Mouse (Mus musculus) small intestine, adult 2 months (tissue): ENCODE measurements around the gene Med26. TPM values are rescaled to one million over a fixed set of nuclear protein-coding genes. Genes with fewer than 3 reads are reported as not detected.

Experiments
- H3K27ac ChIP-seq: fragments of 200-500 bp; 2 replicates; pipeline ENCODE4 v1.5.1; 2012; ENCODE audit warnings: low read depth, low read length, control low read depth, inconsistent platforms; ENCODE audit not compliant: insufficient read depth
- H3K27me3 ChIP-seq: fragments of 200-500 bp; 2 replicates; pipeline ENCODE4 v1.6.1; 2012; ENCODE audit warnings: mild to moderate bottlenecking, moderate library complexity, low read length, inconsistent platforms; ENCODE audit not compliant: control insufficient read depth, insufficient read depth
- H3K36me3 ChIP-seq: fragments of 200-500 bp; 2 replicates; pipeline ENCODE4 v1.6.1; 2012; ENCODE audit warnings: mild to moderate bottlenecking, low read length, control low read depth, inconsistent platforms; ENCODE audit not compliant: control insufficient read depth, insufficient read depth
- H3K4me1 ChIP-seq: fragments of 200-500 bp; 2 replicates; pipeline ENCODE4 v1.6.1; 2012; ENCODE audit warnings: low read length, inconsistent platforms, mixed read lengths; ENCODE audit not compliant: control insufficient read depth, insufficient read depth, insufficient read length
- H3K4me3 ChIP-seq: fragments of 200-500 bp; 2 replicates; pipeline ENCODE4 v1.5.1; 2012; ENCODE audit warnings: low read depth, mild to moderate bottlenecking, control low read depth, inconsistent platforms, low read length, moderate library complexity
- CTCF ChIP-seq: fragments of 200-500 bp; IDR thresholded peaks from 2 replicates; pipeline ENCODE4 v1.5.1; 2012; ENCODE audit warnings: low read depth, mild to moderate bottlenecking, control low read depth, inconsistent platforms, low read length, moderate library complexity, mixed read lengths; ENCODE audit not compliant: insufficient replicate concordance, insufficient read length; ENCODE audit errors: extremely low read depth
- POLR2A ChIP-seq: fragments of 200-500 bp; IDR thresholded peaks from 2 replicates; pipeline ENCODE4 v1.6.1; 2012; ENCODE audit warnings: low read depth, mild to moderate bottlenecking, control low read depth, inconsistent platforms, low read length, moderate library complexity
- WGBS: fragments of 180-500 bp; shearing (Covaris S2); methylation state at CpG from one replicate; pipeline ENCODE4 v1.1.7; 2018; 5-methylcytosine and 5-hydroxymethylcytosine counted together
- polyA plus RNA-seq: library from polyadenylated mRNA; depleted of rRNA; stranded (reverse); fragments of >200 nt; gene quantifications from 2 replicates; pipeline ENCODE4 v1.2.3, GENCODE M21; 2012

The Med26 gene
- polyA plus RNA-seq, 1 experiment = 15.1 TPM

DNA sequence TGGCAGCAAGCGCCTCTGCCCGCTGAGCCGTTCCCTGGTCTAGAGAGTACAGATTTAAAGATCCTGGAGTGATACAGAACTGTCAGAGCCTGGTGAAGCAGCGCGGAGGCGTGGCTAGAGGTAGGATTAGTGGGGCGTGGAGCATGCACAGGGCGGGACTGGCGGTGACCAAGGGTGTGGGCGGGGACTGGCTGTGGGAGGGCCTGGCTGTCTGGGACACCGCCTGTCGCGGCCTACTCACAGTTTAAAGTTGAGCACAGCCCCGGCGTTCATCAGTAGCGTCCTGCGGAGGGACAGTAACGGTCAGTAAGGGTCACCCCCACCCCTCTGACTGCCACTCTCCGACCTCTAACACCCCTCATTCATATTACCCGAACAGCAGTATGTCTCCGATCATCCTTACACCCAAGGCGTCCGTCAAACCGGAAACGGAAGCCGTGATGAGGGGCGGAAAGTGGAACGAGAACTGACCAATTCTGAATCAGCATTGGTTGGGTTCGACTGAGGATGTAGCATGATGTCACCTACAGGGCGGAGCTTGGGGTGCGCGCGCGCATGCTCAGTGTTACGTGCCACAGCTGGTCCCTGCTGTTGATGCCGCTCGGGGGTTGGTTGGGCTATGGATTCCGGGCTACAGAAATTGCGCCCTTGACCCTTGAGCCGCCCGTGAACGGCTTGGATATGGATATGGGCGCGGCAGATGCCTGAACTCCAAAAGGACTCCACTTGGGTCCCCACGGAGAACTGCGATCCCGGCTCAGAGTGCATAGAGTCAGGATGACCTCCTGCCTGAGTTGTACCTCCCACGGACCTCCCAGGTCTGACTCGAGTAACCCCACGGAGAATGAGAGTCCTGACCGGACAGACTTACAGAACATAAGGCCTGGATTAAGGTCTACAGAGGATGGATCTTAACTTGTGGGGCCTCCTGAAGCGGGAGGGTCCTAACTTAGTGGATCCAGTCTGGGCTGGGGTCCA, 22.9 kb upstream of the Med26 start, which contains the start of gene Smim7:
Gene Smim7, minus strand, starts transcription at position 456 of the 978 bp plus-strand sequence.
- H3K27me3 ChIP-seq = no peaks in the 10 kb centered on the region
- H3K27ac ChIP-seq = peak within 1 kb of the TSS; percentile 94
- peaks cover 15% of the 10 kb centered on the region for H3K4me1 ChIP-seq
- peaks cover 37% of the 10 kb centered on the region for H3K36me3 ChIP-seq
- WGBS = under 1% methylated on average over 50 of the region's 52 CpGs
- peak; percentile 58; the same call in 1 of the 2 replicates for TF ChIP-seq POLR2A
- no peak for TF ChIP-seq CTCF
- peak within 1 kb of the TSS; percentile 75 for H3K4me3 ChIP-seq

DNA sequence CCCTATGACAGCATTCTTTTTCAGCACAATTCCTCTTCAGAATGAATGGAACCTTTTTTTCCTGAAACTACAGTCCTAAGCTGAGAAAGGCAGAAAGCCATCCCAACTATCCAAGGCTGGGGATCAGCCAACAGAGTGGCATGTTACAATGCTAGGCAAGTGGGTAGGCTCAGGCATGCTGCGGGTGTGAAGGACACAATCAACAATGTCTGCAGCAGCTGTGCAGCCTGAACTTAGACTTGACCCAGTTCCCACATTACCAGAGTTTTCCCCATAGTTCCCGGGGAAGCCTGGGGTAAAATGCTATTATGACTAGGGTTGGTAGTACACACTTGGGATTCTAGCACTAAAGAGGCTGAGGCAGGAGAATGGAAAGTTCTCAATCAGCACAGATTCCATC, 17.9 kb upstream of the Med26 start:
- H3K4me3 ChIP-seq = no peak overlapping the region
- H3K27me3 ChIP-seq = no peaks in the 10 kb centered on the region
- WGBS = 87% methylated on average over 2 of the region's 2 CpGs
- peaks cover 10% of the 10 kb centered on the region for H3K4me1 ChIP-seq
- peaks cover 48% of the 10 kb centered on the region for H3K36me3 ChIP-seq
- no peak overlapping the region for H3K27ac ChIP-seq
- no peak for TF ChIP-seq POLR2A
- TF ChIP-seq CTCF = no peak

- TF ChIP-seq CTCF (no peak), POLR2A (no peak)
- Histone ChIP-seq H3K4me3 (no peak overlapping the region), H3K36me3 (peaks cover 24% of the 10 kb centered on the region), H3K4me1 (no peaks in the 10 kb centered on the region), H3K27me3 (no peaks in the 10 kb centered on the region), H3K27ac (no peak overlapping the region)
- WGBS = 89% methylated on average over 1 of the region's 1 CpGs
These were observed 13.1 kb upstream of the Med26 start for GRCm38 (mm10) chr8:72561111-72561689.

GRCm38 (mm10) chr8:72555770-72556169, 7.7 kb upstream of the Med26 start:
- Histone ChIP-seq H3K4me1 (no peaks in the 10 kb centered on the region), H3K27ac (no peak overlapping the region), H3K27me3 (no peaks in the 10 kb centered on the region), H3K4me3 (no peak overlapping the region), H3K36me3 (peaks cover 10% of the 10 kb centered on the region)
- no peak for TF ChIP-seq CTCF
- no peak for TF ChIP-seq POLR2A
- 81% methylated on average over 4 of the region's 4 CpGs for WGBS

DNA sequence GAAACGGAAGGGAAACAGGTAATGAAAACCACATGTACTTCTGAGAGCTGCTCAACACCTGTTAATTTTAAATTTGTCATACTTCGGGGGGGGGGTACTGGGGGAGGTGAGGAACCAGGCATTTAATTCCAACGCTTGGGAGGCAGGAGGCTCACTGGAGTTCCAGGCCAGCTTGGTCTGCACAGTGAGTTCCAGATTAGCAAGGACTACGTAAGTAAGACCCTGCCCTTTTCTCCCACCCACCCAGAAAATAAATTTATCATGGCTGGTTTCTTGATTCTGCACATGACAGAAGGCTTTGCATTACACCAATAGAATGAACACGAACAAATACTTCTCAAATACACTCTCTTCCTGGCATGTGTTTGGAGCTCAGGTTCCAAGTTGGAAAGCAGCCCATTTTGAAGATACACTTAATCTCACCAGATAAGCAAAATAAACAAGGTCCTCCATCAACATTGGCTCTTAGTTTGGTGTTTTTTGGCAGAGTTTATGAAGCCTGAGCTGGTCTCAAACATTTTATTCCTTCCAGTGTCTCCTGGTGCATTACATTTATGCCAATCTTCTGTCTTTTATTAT, 1.3 kb upstream of the Med26 start:
- Histone ChIP-seq H3K4me1 (no peaks in the 10 kb centered on the region; the same call in 1 of the 2 replicates), H3K4me3 (peak overlapping the region; percentile 79), H3K27me3 (no peaks in the 10 kb centered on the region), H3K27ac (no peak overlapping the region), H3K36me3 (no peaks in the 10 kb centered on the region)
- 6% methylated on average over 5 of the region's 5 CpGs for WGBS
- TF ChIP-seq CTCF = no peak
- no peak for TF ChIP-seq POLR2A

DNA sequence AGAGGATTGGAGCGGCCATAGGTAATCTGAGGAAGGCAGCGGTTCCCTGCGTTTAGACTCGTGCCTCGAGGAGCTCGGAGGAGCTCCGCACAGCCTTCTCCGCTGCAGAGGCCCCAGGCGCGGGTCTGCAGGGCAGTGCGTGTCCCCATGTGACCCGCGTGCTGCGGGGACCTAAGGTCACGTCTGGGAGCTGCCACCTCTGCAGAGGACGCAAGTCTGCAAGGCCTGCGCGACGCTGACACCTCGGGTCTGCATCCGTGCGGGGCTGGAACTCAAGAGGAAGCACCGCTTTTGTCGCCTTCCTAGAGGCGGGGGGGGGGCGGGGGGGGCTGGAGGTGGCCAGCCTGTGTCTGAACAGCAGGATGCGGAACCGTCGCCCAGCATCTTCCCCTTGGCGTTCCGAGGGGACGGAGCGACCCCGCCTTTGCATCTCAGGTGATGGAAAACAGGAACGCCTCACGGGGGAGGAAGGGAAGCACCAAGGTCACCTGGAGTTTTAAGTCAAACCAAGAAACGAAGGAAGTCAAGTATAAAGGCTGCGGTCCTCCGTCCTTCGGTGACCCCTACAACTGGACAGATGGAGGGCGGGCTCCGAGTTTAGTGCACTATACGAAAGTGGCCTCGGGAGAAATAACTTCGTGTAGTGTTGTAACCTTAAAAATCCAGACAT, 709 bp upstream of the Med26 start:
- under 1% methylated on average over 44 of the region's 45 CpGs for WGBS
- H3K36me3 ChIP-seq = no peaks in the 10 kb centered on the region
- H3K27me3 ChIP-seq = no peaks in the 10 kb centered on the region
- peak overlapping the region; percentile 79 for H3K4me3 ChIP-seq
- peak overlapping the region; percentile 76 for H3K27ac ChIP-seq
- no peaks in the 10 kb centered on the region; the same call in 1 of the 2 replicates for H3K4me1 ChIP-seq
- TF ChIP-seq POLR2A (no peak), CTCF (no peak)
